Mouse (Mus musculus) CH12.LX (cell line): Measurements from ENCODE around the gene Mt4. TPM values are rescaled to one million over a fixed set of nuclear protein-coding genes. Genes with fewer than 3 reads are reported as not detected.

Experiments
- DNase-seq: peaks from one replicate; pipeline ENCODE4 v3.0.0-alpha.2; 2013; ENCODE audit errors: extremely low read depth
- H3K27ac ChIP-seq: 2 replicates; pipeline ENCODE4 v1.5.1; 2012; ENCODE audit warnings: low read depth, mild to moderate bottlenecking, control low read depth, moderate library complexity; ENCODE audit not compliant: insufficient read depth
- H3K27me3 ChIP-seq: replicated peaks from 2 replicates; pipeline ENCODE3; 2012; ENCODE audit warnings: inconsistent platforms
- H3K36me3 ChIP-seq, 2 experiments: replicated peaks in 1 of 2; 2 replicates each; pipeline versions ENCODE3 to v1.6.1; 2012; ENCODE audit warnings: inconsistent platforms in 1 of 2, low read length in 1 of 2, mild to moderate bottlenecking in 1 of 2, mixed read lengths in 1 of 2, moderate library complexity in 1 of 2; ENCODE audit not compliant: control insufficient read depth in 1 of 2, insufficient read depth in 1 of 2
- H3K4me1 ChIP-seq, 2 experiments: 2 replicates each; pipeline ENCODE4 v1.6.1; 2012; ENCODE audit warnings: inconsistent platforms in 1 of 2, moderate library complexity in 1 of 2; ENCODE audit not compliant: insufficient read depth in 2 of 2, control insufficient read depth in 1 of 2
- H3K4me2 ChIP-seq: 2 replicates; pipeline ENCODE4 v1.6.1; 2012; ENCODE audit warnings: low read depth, mild to moderate bottlenecking, control low read depth; ENCODE audit not compliant: poor library complexity, insufficient read depth, severe bottlenecking
- H3K4me3 ChIP-seq, 3 experiments: fragments of 150-350 bp in 1 of 3; sonication (generic) in 1 of 3; replicated peaks in 1 of 3; 2 replicates each; pipeline versions ENCODE3 to v1.5.1; 2011 to 2012; ENCODE audit warnings: low read depth in 2 of 3, low read length in 2 of 3, mild to moderate bottlenecking in 2 of 3, moderate library complexity in 2 of 3, control low read depth in 1 of 3, improper control_type of control experiment in 1 of 3, inconsistent platforms in 1 of 3, mixed read lengths in 1 of 3; ENCODE audit not compliant: poor library complexity in 1 of 3
- H3K79me2 ChIP-seq: replicated peaks from 2 replicates; pipeline ENCODE4 v1.6.1; 2012; ENCODE audit warnings: mild to moderate bottlenecking, moderate library complexity; ENCODE audit not compliant: control insufficient read depth, poor library complexity, insufficient read depth, severe bottlenecking; ENCODE audit errors: extremely low read depth
- H3K9ac ChIP-seq: 2 replicates; pipeline ENCODE4 v1.6.1; 2012; ENCODE audit warnings: low read depth, mild to moderate bottlenecking, control low read depth, moderate library complexity; ENCODE audit not compliant: insufficient read depth
- H3K9me3 ChIP-seq: replicated peaks from 2 replicates; pipeline ENCODE3; 2012; ENCODE audit warnings: low read length, inconsistent platforms, mixed read lengths
- CHD1 ChIP-seq: IDR thresholded peaks from 2 replicates; pipeline ENCODE4 v1.6.1; 2012; ENCODE audit warnings: low read depth, low read length, improper control_type of control experiment, inconsistent platforms
- CTCF ChIP-seq, 2 experiments: IDR thresholded peaks in 1 of 2; conservative IDR thresholded peaks in 1 of 2; 2 replicates each; pipeline ENCODE4 v1.5.1; 2011 to 2012; ENCODE audit warnings: low read depth in 2 of 2, low read length in 2 of 2, improper control_type of control experiment in 1 of 2, inconsistent platforms in 1 of 2, mild to moderate bottlenecking in 1 of 2, moderate library complexity in 1 of 2
- E2F4 ChIP-seq: IDR thresholded peaks from 2 replicates; pipeline ENCODE4 v1.6.1; 2011; ENCODE audit warnings: low read depth, low read length, improper control_type of control experiment; ENCODE audit not compliant: insufficient replicate concordance
- ELF1 ChIP-seq: IDR thresholded peaks from 2 replicates; pipeline ENCODE4 v1.6.1; 2014; ENCODE audit warnings: low read depth, mild to moderate bottlenecking, inconsistent platforms, low read length, improper control_type of control experiment
- GABPA ChIP-seq: IDR thresholded peaks from 2 replicates; pipeline ENCODE4 v1.6.1; 2012; ENCODE audit warnings: low read depth, low read length, improper control_type of control experiment, inconsistent platforms; ENCODE audit not compliant: insufficient replicate concordance
- IRF4 ChIP-seq: IDR thresholded peaks from 2 replicates; pipeline ENCODE4 v1.6.1; 2014; ENCODE audit warnings: low read depth, mild to moderate bottlenecking, inconsistent platforms, low read length, improper control_type of control experiment
- JUN ChIP-seq: IDR thresholded peaks from 2 replicates; pipeline ENCODE4 v1.6.1; 2011; ENCODE audit warnings: low read depth, mild to moderate bottlenecking, low read length, improper control_type of control experiment, moderate library complexity; ENCODE audit not compliant: insufficient read depth
- KAT2A ChIP-seq: IDR thresholded peaks from 2 replicates; pipeline ENCODE4 v1.6.1; 2012; ENCODE audit warnings: low read length, improper control_type of control experiment, inconsistent platforms; ENCODE audit not compliant: insufficient replicate concordance
- MAFK ChIP-seq: IDR thresholded peaks from 2 replicates; pipeline ENCODE4 v1.6.1; 2011; ENCODE audit warnings: low read length, improper control_type of control experiment; ENCODE audit not compliant: insufficient replicate concordance
- MAX ChIP-seq: IDR thresholded peaks from 2 replicates; pipeline ENCODE4 v1.6.1; 2011; ENCODE audit warnings: low read length, improper control_type of control experiment
- MEF2A ChIP-seq: IDR thresholded peaks from 2 replicates; pipeline ENCODE4 v1.6.1; 2014; ENCODE audit warnings: low read depth, mild to moderate bottlenecking, inconsistent platforms, low read length, improper control_type of control experiment, borderline replicate concordance
- NELFE ChIP-seq: IDR thresholded peaks from 2 replicates; pipeline ENCODE4 v1.6.1; 2011; ENCODE audit warnings: low read depth, low read length, improper control_type of control experiment
- RAD21 ChIP-seq: IDR thresholded peaks from 2 replicates; pipeline ENCODE4 v1.6.1; 2011; ENCODE audit warnings: low read depth, mild to moderate bottlenecking, low read length, improper control_type of control experiment, moderate library complexity
- TBP ChIP-seq: conservative IDR thresholded peaks from 2 replicates; pipeline ENCODE4 v1.6.1; 2011; ENCODE audit warnings: low read depth, low read length, improper control_type of control experiment
- USF1 ChIP-seq: IDR thresholded peaks from 2 replicates; pipeline ENCODE4 v1.6.1; 2014; ENCODE audit warnings: low read depth, mild to moderate bottlenecking, inconsistent platforms, low read length, improper control_type of control experiment
- ZNF384 ChIP-seq: IDR thresholded peaks from 2 replicates; pipeline ENCODE4 v1.6.1; 2012; ENCODE audit warnings: low read depth, low read length, improper control_type of control experiment, inconsistent platforms
- dilution Hi-C: fragments of 300-500 bp; cut with MboI; formaldehyde crosslinking; loops from 2 replicates; pipeline ENCODE4 v1.14.3; 2020; ENCODE audit warnings: low sequenced_read_pairs; ENCODE audit not compliant: extremely low pct_unique_long_range_greater_than_20kb, extremely low pct_ligation_motif_present
- in situ Hi-C: fragments of 300-500 bp; cut with MboI; formaldehyde crosslinking; loops from 3 replicates; pipeline ENCODE4 v1.14.3; 2019; ENCODE audit warnings: low sequenced_read_pairs, low pct_ligation_motif_present, low pct_unique_long_range_greater_than_20kb, mixed read lengths
- polyA plus RNA-seq: library from polyadenylated mRNA; unstranded; fragments of >175 nt; gene quantifications from 2 replicates; pipeline ENCODE4 v1.2.1, GENCODE M21; 2012; ENCODE audit warnings: low read depth; ENCODE audit not compliant: insufficient read length
- total RNA-seq, 2 experiments: library from RNA; depleted of rRNA; stranded (reverse); fragments of 300-350 nt in 1 of 2; fragments of >200 nt in 1 of 2; gene quantifications; 2 replicates each; pipeline ENCODE4 v1.2.3; 2012 to 2014

Mt4 gene
- total and polyA plus RNA-seq, 3 experiments = not detected

DNA sequence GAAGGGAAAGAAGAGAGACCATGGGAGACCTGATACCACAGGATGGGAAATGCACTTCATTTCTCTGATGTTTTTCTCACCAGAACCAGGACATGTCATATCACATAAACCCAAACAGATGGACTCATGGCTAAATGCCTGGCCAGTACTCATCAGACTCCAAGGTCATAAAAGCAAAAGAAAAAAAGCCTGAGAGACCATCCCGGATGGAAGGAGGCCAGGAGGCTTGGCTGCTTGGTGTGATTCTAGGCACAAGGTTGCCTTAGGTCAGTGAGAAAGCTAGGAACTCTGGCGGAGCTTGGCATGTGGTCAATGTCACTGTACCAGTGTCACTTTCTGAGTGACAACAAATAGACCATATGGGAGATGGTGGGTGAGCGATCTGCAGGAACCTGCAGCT lies 29.1 kb upstream of the Mt4 start:
- DNase-seq = no peak
- Histone ChIP-seq H3K4me1 (peaks cover 0 to 6% of the 10 kb centered on the region in 2 experiments; a peak in 2 of 4 replicates), H3K4me3 (no peak overlapping the region), H3K27me3 (peaks cover 9% of the 10 kb centered on the region), H3K79me2 (no peaks in the 10 kb centered on the region), H3K36me3 (no peaks in the 10 kb centered on the region), H3K4me2 (no peak overlapping the region), H3K9me3 (no peaks in the 10 kb centered on the region), H3K9ac (no peak overlapping the region; the same call in 1 of the 2 replicates), H3K27ac (no peak overlapping the region)
- TF ChIP-seq KAT2A (no peak), NELFE (no peak), CHD1 (no peak), RAD21 (no peak), E2F4 (no peak), ZNF384 (no peak), MAX (no peak), CTCF (conservative IDR thresholded peaks at IDR 0.05 in 1 of 2, IDR thresholded peaks at IDR 0.05 in 1 of 2; ENCODE audit: low read depth in 2 of 2, low read length in 2 of 2) (no peak), JUN (no peak), IRF4 (no peak), ELF1 (no peak), USF1 (no peak), TBP (no peak), MAFK (no peak)
- in situ Hi-C loops (no loop called here), dilution Hi-C loops (no loop called here)

GRCm38 (mm10) chr8:94109396-94109795 lies 27.6 kb upstream of the Mt4 start:
- Histone ChIP-seq H3K4me2 (no peak overlapping the region), H3K27me3 (peaks cover 1% of the 10 kb centered on the region), H3K4me3 (no peak overlapping the region), H3K27ac (no peak overlapping the region), H3K9me3 (no peaks in the 10 kb centered on the region), H3K9ac (no peak overlapping the region), H3K4me1 (peaks cover 0 to 16% of the 10 kb centered on the region in 2 experiments; a peak in 2 of 4 replicates), H3K36me3 (no peaks in the 10 kb centered on the region), H3K79me2 (no peaks in the 10 kb centered on the region)
- dilution Hi-C loops = no loop called here
- no peak for DNase-seq
- TF ChIP-seq MEF2A (no peak), GABPA (no peak)
- in situ Hi-C loops = no loop called here
